Mouse (Mus musculus): ENCODE measurements around the gene Ankrd23.
"Not testable (repeated sequence)": the region's sequence is repeated elsewhere in the genome, so short reads cannot be mapped to it uniquely, and the experiment has no call there.

The Ankrd23 gene

GRCm38 (mm10) chr1:36536783-36537182 lies at the start of gene Ankrd23:
Ankrd23 (minus strand) TSS chr1:36536883.
- not testable (repeated sequence) for DNase-seq (ENCODE audit: low read depth)

GRCm38 (mm10) chr1:36586288-36586687 lies 49.6 kb upstream of the Ankrd23 start:
- DNase-seq (ENCODE audit: low read depth): no peak

GRCm38 (mm10) chr1:36583408-36584116 lies 46.9 kb upstream of the Ankrd23 start:
- DNase-seq (ENCODE audit: low read depth): no peak

GRCm38 (mm10) chr1:36582211-36582610 lies 45.5 kb upstream of the Ankrd23 start:
- DNase-seq (ENCODE audit: low read depth): no peak

- no peak for DNase-seq (ENCODE audit: low read depth)
Observed at GRCm38 (mm10) chr1:36581260-36581659, 44.6 kb upstream of the Ankrd23 start.

- DNase-seq (ENCODE audit: low read depth): no peak
Observed at GRCm38 (mm10) chr1:36580384-36581207, 43.9 kb upstream of the Ankrd23 start.

- no peak for DNase-seq (ENCODE audit: low read depth)
Observed at GRCm38 (mm10) chr1:36579974-36580383, 43.3 kb upstream of the Ankrd23 start.

GRCm38 (mm10) chr1:36576991-36577675 lies 40.5 kb upstream of the Ankrd23 start:
- no peak for DNase-seq (ENCODE audit: low read depth)

- no peak for DNase-seq (ENCODE audit: low read depth)
Observed at GRCm38 (mm10) chr1:36575347-36575746, 38.7 kb upstream of the Ankrd23 start.

GRCm38 (mm10) chr1:36574196-36574955 lies 37.7 kb upstream of the Ankrd23 start:
- DNase-seq (ENCODE audit: low read depth): no peak

GRCm38 (mm10) chr1:36573524-36573923 lies 36.8 kb upstream of the Ankrd23 start:
- DNase-seq (ENCODE audit: low read depth): no peak

- no peak for DNase-seq (ENCODE audit: low read depth)
Observed at GRCm38 (mm10) chr1:36572709-36573108, 36.0 kb upstream of the Ankrd23 start.

GRCm38 (mm10) chr1:36572140-36572700 lies 35.5 kb upstream of the Ankrd23 start:
- no peak for DNase-seq (ENCODE audit: low read depth)

- DNase-seq (ENCODE audit: low read depth): peak; percentile 80
Observed at GRCm38 (mm10) chr1:36571627-36572026, 34.9 kb upstream of the Ankrd23 start.

- no peak for DNase-seq (ENCODE audit: low read depth)
Observed at GRCm38 (mm10) chr1:36570320-36570719, 33.6 kb upstream of the Ankrd23 start.

- DNase-seq (ENCODE audit: low read depth): no peak
Observed at GRCm38 (mm10) chr1:36569694-36570276, 33.1 kb upstream of the Ankrd23 start.

GRCm38 (mm10) chr1:36568776-36569175 lies 32.1 kb upstream of the Ankrd23 start:
- DNase-seq (ENCODE audit: low read depth): peak; percentile 30

- DNase-seq (ENCODE audit: low read depth): no peak
Observed at GRCm38 (mm10) chr1:36567818-36568603, 31.3 kb upstream of the Ankrd23 start.

- DNase-seq (ENCODE audit: low read depth): peak; percentile 82
Observed at GRCm38 (mm10) chr1:36566425-36566824, 29.7 kb upstream of the Ankrd23 start.

GRCm38 (mm10) chr1:36564101-36564500 lies 27.4 kb upstream of the Ankrd23 start:
- peak; percentile 63 for DNase-seq (ENCODE audit: low read depth)

Measured in 416B (cell line).